Mouse (Mus musculus) cortical plate, adult 2 months (tissue): Measurements from ENCODE around the gene Rasl11a. TPM values are rescaled to one million over a fixed set of nuclear protein-coding genes. Genes with fewer than 3 reads are reported as not detected.
"Not testable (repeated sequence)": the region's sequence is repeated elsewhere in the genome, so short reads cannot be mapped to it uniquely, and the experiment has no call there.

ENCODE experiments used
- H3K27ac ChIP-seq: fragments of 200-500 bp; 2 replicates; pipeline ENCODE4 v1.5.1; 2012; ENCODE audit warnings: low read length, control low read depth, inconsistent platforms; ENCODE audit not compliant: insufficient read depth
- H3K4me1 ChIP-seq: fragments of 200-500 bp; 2 replicates; pipeline ENCODE4 v1.6.1; 2011; ENCODE audit warnings: low read length; ENCODE audit not compliant: control insufficient read depth, insufficient read depth
- H3K4me3 ChIP-seq: fragments of 200-500 bp; 2 replicates; pipeline ENCODE4 v1.5.1; 2011; ENCODE audit warnings: mild to moderate bottlenecking, low read length, control low read depth; ENCODE audit not compliant: insufficient read depth
- CTCF ChIP-seq: fragments of 200-500 bp; IDR thresholded peaks from 2 replicates; pipeline ENCODE4 v1.5.1; 2011; ENCODE audit warnings: mild to moderate bottlenecking, control low read depth, low read length; ENCODE audit not compliant: insufficient read depth; ENCODE audit errors: extremely low read depth
- POLR2A ChIP-seq: fragments of 200-500 bp; IDR thresholded peaks from 2 replicates; pipeline ENCODE4 v1.6.1; 2011; ENCODE audit warnings: mild to moderate bottlenecking, low read length, control low read depth; ENCODE audit not compliant: insufficient read depth; ENCODE audit errors: extremely low read depth
- polyA plus RNA-seq: library from polyadenylated mRNA; depleted of rRNA; stranded (reverse); fragments of >200 nt; gene quantifications from 2 replicates; pipeline ENCODE4 v1.2.3, GENCODE M21; 2012

The Rasl11a gene
- polyA plus RNA-seq, 1 experiment, result 3.8 TPM

DNA sequence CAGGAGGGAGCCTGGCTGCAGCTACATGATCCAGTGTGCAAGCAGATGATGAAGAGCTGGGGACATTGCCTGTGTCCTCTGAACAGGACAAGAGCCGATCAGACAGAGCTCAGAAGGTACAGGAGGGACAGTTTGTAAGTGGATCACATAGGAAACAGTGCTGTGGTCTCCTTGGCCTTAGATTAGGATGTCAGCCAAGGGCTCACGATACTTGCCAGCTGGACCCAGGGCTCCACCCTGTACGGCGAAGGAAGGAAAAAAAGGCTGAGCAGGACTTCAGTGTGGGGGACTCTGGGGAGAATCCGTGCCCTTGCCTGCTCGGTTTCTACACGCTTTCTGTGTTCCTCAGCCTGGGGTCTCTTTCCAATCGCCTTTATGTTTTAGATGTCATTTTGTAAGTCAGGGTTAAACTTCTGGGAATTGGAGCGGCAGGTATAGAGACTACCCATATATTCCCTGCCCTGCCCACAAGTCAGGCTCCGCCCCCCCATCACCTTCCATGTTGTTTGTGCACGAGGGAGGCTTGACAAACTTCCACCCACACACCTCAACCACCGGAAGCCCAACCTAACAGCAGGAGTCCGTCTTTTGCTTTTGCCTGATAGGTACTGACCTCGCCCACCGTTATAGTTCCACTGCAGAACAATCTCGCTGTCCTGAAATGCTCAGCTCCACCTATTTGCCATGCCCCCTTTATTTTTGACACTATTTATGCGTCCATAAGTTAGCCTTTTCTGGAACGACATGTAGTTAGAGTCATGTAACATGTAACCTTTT lies 15.5 kb downstream of the Rasl11a start:
- no peak for TF ChIP-seq POLR2A
- no peak for TF ChIP-seq CTCF
- Histone ChIP-seq H3K4me3 (no peak overlapping the region), H3K27ac (no peak overlapping the region), H3K4me1 (peaks cover 4% of the 10 kb centered on the region; the same call in 1 of the 2 replicates)

DNA sequence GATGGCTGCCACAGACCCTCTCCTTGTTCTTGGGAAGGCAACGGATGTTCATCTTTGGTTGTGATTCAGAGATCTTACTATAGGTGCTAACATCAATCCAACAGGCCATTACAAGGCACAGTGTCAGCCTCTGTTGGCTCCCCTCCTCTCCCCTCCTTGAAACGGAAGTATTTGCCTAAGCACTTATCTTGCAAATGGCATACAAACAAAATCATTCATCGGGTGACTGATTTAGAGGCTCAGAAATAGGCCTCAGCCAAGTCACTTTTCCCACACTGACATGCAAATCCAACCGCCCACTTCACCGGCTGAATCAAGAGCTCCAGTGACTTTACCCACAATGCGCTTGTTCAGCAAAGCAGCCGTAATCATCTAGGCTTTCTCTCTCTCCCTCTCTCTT lies 16.7 kb downstream of the Rasl11a start:
- Histone ChIP-seq H3K4me3 (no peak overlapping the region), H3K27ac (0 out of 2 replicates have a peak overlapping the region, but pooled peaks have one; percentile 13), H3K4me1 (peaks cover 4% of the 10 kb centered on the region; the same call in 1 of the 2 replicates)
- 0 out of 2 replicates have a peak, but pooled peaks have one; percentile 15 for TF ChIP-seq POLR2A
- no peak for TF ChIP-seq CTCF

- no peak overlapping the region for H3K27ac ChIP-seq
- peaks cover 4% of the 10 kb centered on the region; the same call in 1 of the 2 replicates for H3K4me1 ChIP-seq
- H3K4me3 ChIP-seq, result no peak overlapping the region
- TF ChIP-seq CTCF (no peak), POLR2A (no peak)
These were observed 20.6 kb downstream of the Rasl11a start for GRCm38 (mm10) chr5:146865511-146865910.

- Histone ChIP-seq H3K4me1 (peaks cover 4% of the 10 kb centered on the region; the same call in 1 of the 2 replicates), H3K4me3 (no peak overlapping the region), H3K27ac (no peak overlapping the region)
- TF ChIP-seq CTCF (no peak), POLR2A (no peak)
These were observed 21.4 kb downstream of the Rasl11a start for GRCm38 (mm10) chr5:146866277-146866676.

GRCm38 (mm10) chr5:146867246-146867945 lies 22.5 kb downstream of the Rasl11a start:
- Histone ChIP-seq H3K27ac (no peak overlapping the region), H3K4me1 (peaks cover 1% of the 10 kb centered on the region; the same call in 1 of the 2 replicates)

GRCm38 (mm10) chr5:146867946-146868314 lies 23.1 kb downstream of the Rasl11a start:
- TF ChIP-seq POLR2A (no peak), CTCF (no peak)
- H3K4me1 ChIP-seq, result peaks cover 1% of the 10 kb centered on the region; the same call in 1 of the 2 replicates
- no peak overlapping the region for H3K4me3 ChIP-seq
- H3K27ac ChIP-seq, result 0 out of 2 replicates have a peak overlapping the region, but pooled peaks have one; percentile 44

More at GRCm38 (mm10) chr5:146867246-146867945, 22.5 kb downstream of the Rasl11a start:
- peak; percentile 53; the same call in 1 of the 2 replicates for TF ChIP-seq POLR2A
- TF ChIP-seq CTCF, result no peak
- no peak overlapping the region for H3K4me3 ChIP-seq

GRCm38 (mm10) chr5:146872981-146873631 lies 28.2 kb downstream of the Rasl11a start:
- no peaks in the 10 kb centered on the region for H3K4me1 ChIP-seq
- no peak for TF ChIP-seq POLR2A
- no peak for TF ChIP-seq CTCF
- H3K4me3 ChIP-seq, result no peak overlapping the region
- no peak overlapping the region for H3K27ac ChIP-seq

GRCm38 (mm10) chr5:146876024-146876423 lies 31.2 kb downstream of the Rasl11a start:
- Histone ChIP-seq H3K27ac (no peak overlapping the region), H3K4me3 (no peak overlapping the region), H3K4me1 (no peaks in the 10 kb centered on the region)
- TF ChIP-seq CTCF (no peak), POLR2A (no peak)

DNA sequence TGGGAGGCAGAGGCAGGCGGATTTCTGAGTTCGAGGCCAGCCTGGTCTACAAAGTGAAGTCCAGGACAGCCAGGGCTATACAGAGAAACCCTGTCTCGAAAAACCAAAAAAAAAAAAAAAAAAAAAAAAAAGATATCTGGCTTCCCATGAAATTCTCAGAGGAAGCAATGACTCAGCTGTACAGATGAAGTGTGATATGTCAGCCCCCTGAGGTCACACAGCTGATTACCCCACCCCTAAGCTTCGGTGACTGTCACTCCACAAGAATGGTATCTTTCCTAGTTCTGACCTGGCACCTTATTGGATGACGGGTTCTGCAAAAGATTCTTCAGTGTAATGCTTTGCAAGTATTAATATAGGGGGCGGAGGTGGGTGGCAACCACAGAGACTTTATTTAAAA lies 33.0 kb downstream of the Rasl11a start:
- H3K4me1 ChIP-seq, H3K4me3 ChIP-seq, H3K27ac ChIP-seq: not testable (repeated sequence)
